Mouse (Mus musculus) hindbrain, embryonic 12.5 days (tissue): ENCODE results near the gene Arl8a. TPM values are rescaled to one million over a fixed set of nuclear protein-coding genes. Genes with fewer than 3 reads are reported as not detected.
A peak's percentile ranks its signal among the peaks of the same experiment; 100 is the strongest.
"Not testable (repeated sequence)": the region's sequence is repeated elsewhere in the genome, so short reads cannot be mapped to it uniquely, and the experiment has no call there.

Experiments
- ATAC-seq: fragments of 200-750 bp; cut with Nextera tagmentation; 2 replicates; pipeline ENCODE4 v1.8.0; 2017; ENCODE audit warnings: moderate TSS enrichment; ENCODE audit not compliant: low FRiP score
- H3K27ac ChIP-seq: fragments of 300-500 bp; sonication (generic); 2 replicates; pipeline ENCODE4 v1.5.1; 2016; ENCODE audit warnings: mild to moderate bottlenecking
- H3K27me3 ChIP-seq: fragments of 300-500 bp; sonication (generic); 2 replicates; pipeline ENCODE4 v1.6.1; 2016; ENCODE audit warnings: mild to moderate bottlenecking
- H3K36me3 ChIP-seq: fragments of 300-500 bp; sonication (generic); 2 replicates; pipeline ENCODE4 v1.6.1; 2016; ENCODE audit warnings: mild to moderate bottlenecking
- H3K4me1 ChIP-seq: fragments of 300-500 bp; sonication (generic); 2 replicates; pipeline ENCODE4 v1.6.1; 2016
- H3K4me2 ChIP-seq: fragments of 300-500 bp; sonication (generic); replicated peaks from 2 replicates; pipeline ENCODE4 v1.6.1; 2016; ENCODE audit warnings: mild to moderate bottlenecking
- H3K4me3 ChIP-seq: fragments of 300-500 bp; sonication (generic); 2 replicates; pipeline ENCODE4 v1.5.1; 2016; ENCODE audit warnings: mild to moderate bottlenecking
- H3K9ac ChIP-seq: fragments of 300-500 bp; sonication (generic); 2 replicates; pipeline ENCODE4 v1.6.1; 2016; ENCODE audit warnings: mild to moderate bottlenecking, moderate library complexity
- H3K9me3 ChIP-seq: fragments of 300-500 bp; sonication (generic); replicated peaks from 2 replicates; pipeline ENCODE4 v1.6.1; 2016; ENCODE audit warnings: mild to moderate bottlenecking
- WGBS: fragments of 180-500 bp; shearing (Covaris S2); methylation state at CpG from one replicate; pipeline ENCODE4 v1.1.7; 2016; 5-methylcytosine and 5-hydroxymethylcytosine counted together
- polyA plus RNA-seq: library from polyadenylated mRNA; unstranded; fragments of >200 nt; fragmentation: Nextera tagmentation; extraction: Ambion mirVana; gene quantifications from 2 replicates; pipeline ENCODE4 v1.2.1, GENCODE M21; 2016

Arl8a gene
- polyA plus RNA-seq = 171 and 183 TPM in 2 replicates

DNA sequence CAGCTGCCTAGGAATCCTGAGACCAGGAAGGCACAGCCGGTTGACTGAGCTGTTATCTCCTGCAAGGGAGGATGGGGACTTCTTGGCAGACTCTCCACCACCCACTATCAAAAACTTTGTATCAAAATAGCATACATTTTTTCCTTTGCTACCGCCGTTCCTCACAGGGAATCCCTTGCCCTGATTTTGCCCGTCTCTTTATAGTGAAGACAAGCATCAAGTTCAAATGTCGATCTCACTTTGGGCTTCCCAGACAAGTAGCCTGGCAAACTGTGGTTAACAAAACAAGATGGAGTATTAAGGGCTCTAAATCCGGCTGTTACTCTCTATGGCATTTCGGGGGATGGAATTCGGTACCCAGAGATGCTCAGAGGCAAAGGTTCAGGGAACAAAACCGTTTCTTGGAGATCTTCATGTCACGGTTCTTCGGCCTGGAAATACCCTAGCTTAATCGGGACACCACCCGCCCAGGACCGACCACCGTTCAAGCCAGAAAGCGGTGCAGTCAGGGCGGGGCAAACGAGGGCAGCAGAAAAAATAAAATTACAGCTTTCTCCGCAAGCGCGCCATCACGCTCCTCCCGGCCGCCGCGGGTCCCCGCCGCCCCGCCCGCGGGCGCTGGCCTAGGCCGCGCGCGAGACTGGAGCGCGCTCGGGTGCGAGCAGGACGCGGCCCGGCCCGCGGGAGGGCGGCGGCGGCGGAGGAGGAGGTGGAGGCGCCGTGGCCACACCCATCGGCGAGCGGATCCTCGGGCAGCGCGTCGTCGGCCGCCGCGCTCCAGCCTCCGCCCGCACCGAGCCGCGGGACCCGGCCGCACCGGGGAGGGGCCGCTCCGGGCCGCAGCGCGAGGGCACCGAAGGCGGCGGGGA lies at the start of gene Arl8a:
Gene Arl8a, plus strand, starts transcription at position 748 of the 869 bp plus-strand sequence.
- peak within 1 kb of the TSS; percentile 95 for H3K27ac ChIP-seq
- peak within 1 kb of the TSS; percentile 88 for H3K9ac ChIP-seq
- peak within 1 kb of the TSS; percentile 70 for H3K4me2 ChIP-seq
- H3K4me1 ChIP-seq = peaks cover 23% of the 10 kb centered on the region
- H3K9me3 ChIP-seq = no peaks in the 10 kb centered on the region
- peaks cover 11% of the 10 kb centered on the region; the same call in 1 of the 2 replicates for H3K27me3 ChIP-seq
- WGBS = under 1% methylated on average over 67 of the region's 78 CpGs
- H3K36me3 ChIP-seq = peaks cover 1% of the 10 kb centered on the region; the same call in 1 of the 2 replicates
- H3K4me3 ChIP-seq = peak within 1 kb of the TSS; percentile 95
- peak; percentile 80 for ATAC-seq

GRCm38 (mm10) chr1:135097441-135097840 lies 49.2 kb upstream of the Arl8a start:
- H3K9ac ChIP-seq = no peak overlapping the region
- no peaks in the 10 kb centered on the region for H3K36me3 ChIP-seq
- no peaks in the 10 kb centered on the region for H3K4me1 ChIP-seq
- H3K4me2 ChIP-seq = no peak overlapping the region
- peaks cover 29% of the 10 kb centered on the region for H3K27me3 ChIP-seq
- 90% methylated on average over 6 of the region's 6 CpGs for WGBS
- no peak for ATAC-seq
- H3K4me3 ChIP-seq = no peak overlapping the region
- H3K9me3 ChIP-seq = no peaks in the 10 kb centered on the region
- H3K27ac ChIP-seq = no peak overlapping the region

- Histone ChIP-seq H3K27ac (no peak overlapping the region), H3K4me3 (no peak overlapping the region), H3K4me2 (no peak overlapping the region), H3K36me3 (no peaks in the 10 kb centered on the region), H3K4me1 (no peaks in the 10 kb centered on the region), H3K27me3 (peaks cover 39% of the 10 kb centered on the region), H3K9ac (no peak overlapping the region), H3K9me3 (no peaks in the 10 kb centered on the region)
- ATAC-seq = no peak
- WGBS = 88% methylated on average over 7 of the region's 7 CpGs
Observed at GRCm38 (mm10) chr1:135098441-135098840, 48.2 kb upstream of the Arl8a start.

GRCm38 (mm10) chr1:135100400-135100799 lies 46.2 kb upstream of the Arl8a start:
- H3K27me3 ChIP-seq = peaks cover 58% of the 10 kb centered on the region
- no peak overlapping the region for H3K27ac ChIP-seq
- no peaks in the 10 kb centered on the region for H3K36me3 ChIP-seq
- WGBS = 65% methylated on average over 7 of the region's 7 CpGs
- H3K9ac ChIP-seq = no peak overlapping the region
- H3K9me3 ChIP-seq = no peaks in the 10 kb centered on the region
- no peak overlapping the region for H3K4me2 ChIP-seq
- no peak for ATAC-seq
- no peak overlapping the region for H3K4me3 ChIP-seq
- peaks cover 7% of the 10 kb centered on the region for H3K4me1 ChIP-seq

DNA sequence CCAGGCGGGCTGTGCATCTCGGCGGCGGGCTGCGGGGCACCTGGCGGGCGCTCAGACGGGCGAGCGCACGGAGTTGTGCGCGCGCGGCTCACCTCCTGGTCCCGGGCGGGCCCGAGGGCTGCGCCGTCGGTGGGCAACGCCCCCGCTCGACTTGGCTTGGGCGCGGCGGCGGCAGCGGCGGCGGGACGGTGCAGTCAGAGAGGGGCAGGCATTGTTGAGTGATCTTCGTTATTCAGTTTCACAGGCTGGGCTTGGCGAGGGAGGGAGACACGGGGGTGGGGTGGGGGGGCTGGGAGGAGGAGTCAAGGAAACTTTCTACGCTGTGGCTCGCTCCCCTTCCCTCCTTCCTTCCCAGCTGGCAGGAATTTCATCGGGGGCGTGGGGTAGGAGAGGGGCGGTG lies 41.5 kb upstream of the Arl8a start, which contains the start of gene Lgr6:
Gene Lgr6, minus strand, starts transcription at position 153 of the 400 bp plus-strand sequence.
- H3K4me3 ChIP-seq = peak within 1 kb of the TSS; percentile 41
- H3K36me3 ChIP-seq = no peaks in the 10 kb centered on the region
- H3K9me3 ChIP-seq = no peaks in the 10 kb centered on the region
- under 1% methylated on average over 40 of the region's 40 CpGs for WGBS
- peak within 1 kb of the TSS; percentile 78 for H3K4me2 ChIP-seq
- H3K27me3 ChIP-seq = peaks cover 75% of the 10 kb centered on the region
- H3K4me1 ChIP-seq = peaks cover 11% of the 10 kb centered on the region
- no peak within 1 kb of the TSS for H3K27ac ChIP-seq
- ATAC-seq = no peak
- H3K9ac ChIP-seq = peak within 1 kb of the TSS; percentile 43; the same call in 1 of the 2 replicates

- Histone ChIP-seq H3K4me1 (peaks cover 11% of the 10 kb centered on the region), H3K27me3 (peaks cover 69% of the 10 kb centered on the region), H3K9me3 (no peaks in the 10 kb centered on the region), H3K4me3 (0 out of 2 replicates have a peak overlapping the region, but pooled peaks have one; percentile 41), H3K9ac (no peak overlapping the region), H3K27ac (no peak overlapping the region), H3K36me3 (no peaks in the 10 kb centered on the region), H3K4me2 (peak overlapping the region; percentile 78)
- WGBS = 2% methylated on average over 8 of the region's 8 CpGs
- ATAC-seq = 0 out of 2 replicates have a peak, but pooled peaks have one; percentile 20
Observed at GRCm38 (mm10) chr1:135105951-135106350, 40.7 kb upstream of the Arl8a start.

DNA sequence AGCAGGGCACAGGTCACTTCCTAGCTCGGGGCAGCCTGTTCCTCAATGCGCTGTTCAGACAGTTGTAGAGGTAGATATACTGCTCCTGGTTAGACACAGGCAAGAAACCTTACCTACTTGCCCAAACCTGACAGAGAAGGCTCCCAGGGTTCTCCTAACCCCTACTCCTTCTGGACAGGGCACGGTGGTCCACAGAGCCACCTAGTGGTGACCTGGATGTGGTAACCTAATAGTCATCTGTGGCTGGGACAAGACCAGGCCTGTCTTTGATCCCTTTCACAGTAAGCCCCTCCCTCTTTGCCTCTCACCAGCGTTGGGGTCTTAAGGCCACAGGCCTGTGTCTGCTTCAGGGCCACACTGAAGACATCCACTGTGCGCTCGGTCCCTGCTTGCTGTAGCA lies 38.0 kb upstream of the Arl8a start:
- no peak overlapping the region for H3K27ac ChIP-seq
- no peak overlapping the region for H3K9ac ChIP-seq
- no peaks in the 10 kb centered on the region for H3K9me3 ChIP-seq
- WGBS = 39% methylated on average over 6 of the region's 6 CpGs
- peaks cover 49% of the 10 kb centered on the region for H3K27me3 ChIP-seq
- H3K4me1 ChIP-seq = peaks cover 11% of the 10 kb centered on the region
- H3K4me3 ChIP-seq = no peak overlapping the region
- no peak overlapping the region for H3K4me2 ChIP-seq
- no peaks in the 10 kb centered on the region for H3K36me3 ChIP-seq
- no peak for ATAC-seq

- no peaks in the 10 kb centered on the region for H3K9me3 ChIP-seq
- H3K36me3 ChIP-seq = no peaks in the 10 kb centered on the region
- H3K4me2 ChIP-seq = no peak overlapping the region
- H3K4me1 ChIP-seq = peaks cover 7% of the 10 kb centered on the region
- H3K27me3 ChIP-seq = peaks cover 34% of the 10 kb centered on the region
- WGBS = 15% methylated on average over 6 of the region's 6 CpGs
- no peak overlapping the region for H3K27ac ChIP-seq
- H3K4me3 ChIP-seq = no peak overlapping the region
- ATAC-seq = 0 out of 2 replicates have a peak, but pooled peaks have one; percentile 1
- H3K9ac ChIP-seq = no peak overlapping the region
Observed at GRCm38 (mm10) chr1:135110075-135110474, 36.5 kb upstream of the Arl8a start.

DNA sequence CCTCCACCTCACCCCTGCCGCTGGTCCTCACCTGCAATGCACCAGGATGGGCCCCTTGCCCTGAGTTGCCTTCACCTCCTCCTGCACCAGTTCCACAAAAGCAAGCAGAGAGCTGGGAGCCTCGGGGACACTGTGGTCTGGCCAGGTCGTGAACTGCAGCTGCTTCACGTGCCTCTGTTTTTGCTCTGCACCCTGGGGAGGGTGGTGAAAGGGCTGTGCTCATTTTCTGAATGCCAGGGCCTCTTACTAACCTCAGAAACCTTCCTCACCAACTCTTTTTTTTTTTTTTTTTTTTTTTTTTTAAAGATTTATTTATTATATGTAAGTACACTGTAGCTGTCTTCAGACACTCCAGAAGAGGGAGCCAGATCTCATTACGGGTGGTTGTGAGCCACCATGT lies 35.4 kb upstream of the Arl8a start:
- H3K4me2 ChIP-seq, H3K4me1 ChIP-seq, ATAC-seq, H3K27ac ChIP-seq, H3K9me3 ChIP-seq, H3K9ac ChIP-seq, H3K36me3 ChIP-seq, H3K4me3 ChIP-seq: not testable (repeated sequence)
- 56% methylated on average over 5 of the region's 5 CpGs for WGBS
- H3K27me3 ChIP-seq = peaks cover 22% of the 10 kb centered on the region

DNA sequence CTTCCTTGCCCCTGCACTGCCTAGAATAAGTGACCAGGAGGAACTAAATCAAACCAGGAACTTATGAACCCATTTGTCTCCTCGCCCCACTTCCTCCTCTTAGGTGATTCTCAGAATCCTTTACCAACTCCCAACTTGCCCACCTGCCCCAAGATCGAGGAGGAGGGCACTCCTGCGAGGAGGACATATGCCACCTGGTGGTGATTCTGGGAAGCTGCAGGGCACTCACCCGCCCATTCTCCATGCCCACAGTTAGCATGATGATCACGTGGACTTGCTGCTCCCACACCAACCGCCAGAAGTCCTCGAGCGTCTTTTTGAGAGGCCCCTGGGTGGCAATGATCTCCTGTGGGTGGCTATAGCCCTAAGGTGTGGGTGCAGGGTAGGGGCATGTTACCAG lies 34.0 kb upstream of the Arl8a start:
- 16% methylated on average over 8 of the region's 8 CpGs for WGBS
- H3K4me3 ChIP-seq = no peak overlapping the region
- H3K27me3 ChIP-seq = peaks cover 11% of the 10 kb centered on the region; the same call in 1 of the 2 replicates
- ATAC-seq = no peak
- H3K36me3 ChIP-seq = no peaks in the 10 kb centered on the region
- H3K9ac ChIP-seq = no peak overlapping the region
- no peak overlapping the region for H3K27ac ChIP-seq
- H3K4me1 ChIP-seq = no peaks in the 10 kb centered on the region
- no peaks in the 10 kb centered on the region for H3K9me3 ChIP-seq
- no peak overlapping the region for H3K4me2 ChIP-seq

DNA sequence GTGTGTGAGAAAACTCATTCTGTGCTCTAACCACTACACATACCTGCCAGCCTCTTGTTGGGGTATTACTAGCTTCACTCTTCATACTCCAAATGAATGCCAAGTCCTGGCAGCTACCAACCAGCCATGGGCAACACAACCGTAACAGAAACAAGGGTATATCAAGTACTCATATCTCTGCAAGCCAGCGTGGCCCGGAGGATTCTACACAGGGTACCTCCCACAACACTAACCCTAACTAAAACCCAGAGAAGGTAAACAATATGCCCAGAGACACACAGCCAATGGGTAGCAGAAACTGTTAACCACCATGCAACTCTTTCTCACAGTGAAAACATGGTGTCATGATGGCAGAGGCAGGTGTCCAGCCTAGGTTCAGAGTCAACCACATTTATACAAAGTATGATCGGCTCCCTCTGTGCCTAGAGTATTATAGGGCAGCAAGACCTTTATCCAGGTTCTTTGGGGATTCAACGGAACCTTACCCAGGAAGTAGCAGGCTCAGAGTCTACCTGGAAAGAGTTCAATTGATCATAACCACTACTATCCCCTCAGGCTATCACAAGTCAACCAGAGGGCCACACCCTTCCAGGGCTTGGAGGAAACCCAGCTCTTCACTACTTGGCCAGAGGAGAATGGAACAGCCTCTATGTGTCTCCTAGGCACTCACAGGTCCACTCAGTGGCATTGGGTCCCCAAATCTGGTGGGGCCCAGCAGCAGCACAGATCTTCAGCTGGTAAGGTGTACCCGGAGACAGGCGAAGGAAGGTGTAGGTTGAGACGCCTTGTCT lies 21.9 kb upstream of the Arl8a start:
- Histone ChIP-seq H3K4me3 (no peak overlapping the region), H3K9me3 (no peaks in the 10 kb centered on the region), H3K27me3 (peaks cover 9% of the 10 kb centered on the region; the same call in 1 of the 2 replicates), H3K27ac (no peak overlapping the region), H3K36me3 (no peaks in the 10 kb centered on the region), H3K4me1 (peaks cover 22% of the 10 kb centered on the region), H3K4me2 (no peak overlapping the region), H3K9ac (no peak overlapping the region)
- 91% methylated on average over 8 of the region's 8 CpGs for WGBS
- no peak for ATAC-seq

- H3K9me3 ChIP-seq = no peaks in the 10 kb centered on the region
- no peaks in the 10 kb centered on the region for H3K36me3 ChIP-seq
- H3K4me1 ChIP-seq = peaks cover 22% of the 10 kb centered on the region
- H3K4me2 ChIP-seq = no peak overlapping the region
- no peak overlapping the region for H3K9ac ChIP-seq
- peaks cover 9% of the 10 kb centered on the region; the same call in 1 of the 2 replicates for H3K27me3 ChIP-seq
- 71% methylated on average over 8 of the region's 8 CpGs for WGBS
- H3K4me3 ChIP-seq = no peak overlapping the region
- H3K27ac ChIP-seq = no peak overlapping the region
- no peak for ATAC-seq
Observed at GRCm38 (mm10) chr1:135125990-135126389, 20.6 kb upstream of the Arl8a start.
